Comparison of ENCODE assay signal across 16 mouse cellular contexts in the genomic region with DNA sequence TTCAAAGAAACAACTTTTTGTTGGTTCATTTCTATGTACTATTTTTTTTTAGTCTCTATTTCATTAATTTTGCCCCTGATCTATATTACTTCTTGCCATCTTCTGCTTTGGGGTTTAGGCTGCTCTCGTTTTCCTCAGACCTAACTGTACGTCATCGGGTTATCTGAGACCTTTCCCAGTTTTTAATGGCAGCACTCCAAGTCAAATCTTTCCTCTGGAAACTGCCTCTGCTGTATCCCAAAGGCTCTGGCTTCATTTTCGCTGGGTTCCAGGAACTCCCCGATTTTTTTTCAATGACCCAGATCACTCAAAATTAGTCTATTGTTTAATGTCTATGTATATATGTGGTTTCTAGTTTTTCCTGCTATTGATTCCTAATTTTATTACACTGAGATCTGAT. TPM values are rescaled to one million over a fixed set of nuclear protein-coding genes. Genes with fewer than 3 reads are reported as not detected.
"Had no signal": no experiment of that assay in that cellular context is flagged by ENCODE, and none has a peak within 500 bp of the region (broad histone marks: within the 10 kb centered on the region; RNA-seq: fewer than 3 reads in every experiment).

No protein-coding gene starts in this region.

- H3K4me2 ChIP-seq: limb, embryonic 13.5 days; liver, embryonic 12.5 days; midbrain, embryonic 15.5 days; neural tube, embryonic 13.5 days; stomach, embryonic 15.5 days had no signal

- H3K4me3 ChIP-seq: layer of hippocampus, adult 2 months; limb, embryonic 13.5 days; liver, embryonic 12.5 days; midbrain, embryonic 15.5 days; neural tube, embryonic 13.5 days; stomach, embryonic 15.5 days had no signal

- ATAC-seq: liver, embryonic 12.5 days; midbrain, embryonic 15.5 days had no signal

- H3K9ac ChIP-seq: limb, embryonic 13.5 days; liver, embryonic 12.5 days; midbrain, embryonic 15.5 days; neural tube, embryonic 13.5 days; stomach, embryonic 15.5 days had no signal

- DNase-seq: kidney, postnatal 10 days; kidney, postnatal 4 days; retina, postnatal 1 day; right cerebral cortex, postnatal 4 days; thymus, adult 2 months; thymus, postnatal 25 days had no signal

- H3K27ac ChIP-seq: layer of hippocampus, adult 2 months; limb, embryonic 13.5 days; liver, embryonic 12.5 days; midbrain, embryonic 15.5 days; neural tube, embryonic 13.5 days; stomach, embryonic 15.5 days had no signal

- H3K36me3 ChIP-seq: limb, embryonic 13.5 days; liver, embryonic 12.5 days; midbrain, embryonic 15.5 days; neural tube, embryonic 13.5 days; stomach, embryonic 15.5 days had no signal

- H3K9me3 ChIP-seq: limb, embryonic 13.5 days; liver, embryonic 12.5 days; midbrain, embryonic 15.5 days; neural tube, embryonic 13.5 days; stomach, embryonic 15.5 days had no signal

- H3K4me1 ChIP-seq: limb, embryonic 13.5 days; liver, embryonic 12.5 days; midbrain, embryonic 15.5 days; neural tube, embryonic 13.5 days; stomach, embryonic 15.5 days had no signal

- H3K27me3 ChIP-seq: limb, embryonic 13.5 days; liver, embryonic 12.5 days; midbrain, embryonic 15.5 days; neural tube, embryonic 13.5 days; stomach, embryonic 15.5 days had no signal

RNA-seq across cellular contexts. Expression of gene Klhl31, which starts 6.6 kb away (rescaled TPM):
- total RNA-seq: left cerebral cortex, postnatal 36 days; megakaryocyte progenitor cell, adult 5-6 weeks; monocyte, adult 5-6 weeks had no signal
- polyA plus RNA-seq: spleen, adult 2 months had no signal
